Mouse (Mus musculus): ENCODE data around the gene Prkn.
"Not testable (repeated sequence)": the region's sequence is repeated elsewhere in the genome, so short reads cannot be mapped to it uniquely, and the experiment has no call there.

The Prkn gene

DNA sequence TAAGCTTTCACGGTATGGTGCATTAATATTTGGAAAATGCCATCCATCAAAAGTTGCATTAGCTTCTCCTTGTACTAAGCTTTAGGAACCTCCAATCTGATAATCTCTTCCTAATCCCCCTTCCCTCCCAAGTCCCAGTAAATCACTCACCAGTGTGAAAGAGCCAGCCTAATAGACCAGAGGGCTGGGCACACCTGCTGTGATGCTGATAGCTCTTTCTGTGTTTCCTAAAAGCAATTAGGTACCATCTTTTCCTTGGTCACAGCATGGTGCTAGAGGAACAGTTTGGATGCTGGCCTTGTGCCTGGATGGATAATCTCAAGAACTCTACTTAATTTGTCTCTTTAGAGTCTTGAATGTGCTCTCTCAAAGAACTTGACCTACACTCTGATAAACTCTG, 287.0 kb downstream of the Prkn start:
- in situ Hi-C loops (cut with MboI, MseI) = no loop called here

DNA sequence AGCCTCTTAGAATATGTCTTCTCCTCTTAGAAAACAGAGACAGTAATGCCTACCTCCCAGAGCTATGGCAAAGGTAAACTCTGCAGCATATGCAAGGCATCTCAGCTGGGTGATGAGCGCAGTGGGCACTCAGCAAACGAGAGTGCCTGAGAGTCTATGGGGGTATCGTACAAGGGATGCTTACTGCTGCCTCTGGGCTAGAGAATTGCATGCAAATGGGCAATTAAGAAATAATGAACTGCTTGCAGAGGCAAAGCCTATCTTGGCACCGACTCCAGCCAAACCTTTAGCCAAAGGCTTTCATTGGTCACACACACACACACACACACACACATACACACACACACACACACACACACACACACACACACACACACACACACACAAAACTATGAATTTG, 290.7 kb downstream of the Prkn start:
- in situ Hi-C loops (cut with MboI, MseI) = no loop called here

DNA sequence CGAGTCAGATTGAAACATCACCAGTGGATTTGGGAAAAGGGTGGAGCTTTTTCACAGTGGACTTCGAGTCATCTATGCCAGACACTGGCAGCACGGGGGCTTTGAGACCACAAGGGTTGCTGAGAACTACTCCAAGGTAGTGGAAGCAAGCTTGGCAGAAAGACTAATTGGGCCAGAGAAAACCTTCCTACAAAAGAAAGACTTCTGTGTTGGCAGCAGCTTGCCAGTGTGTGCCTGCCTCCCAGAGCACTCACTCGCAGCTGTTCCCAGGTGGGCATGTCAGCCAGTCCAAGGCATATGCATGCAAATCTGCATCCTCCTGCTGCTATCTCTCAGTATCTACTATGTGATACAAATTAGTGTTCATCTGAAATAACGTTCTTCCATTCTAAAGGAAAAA, 302.1 kb downstream of the Prkn start:
- in situ Hi-C loops (cut with MboI, MseI) = no loop called here

DNA sequence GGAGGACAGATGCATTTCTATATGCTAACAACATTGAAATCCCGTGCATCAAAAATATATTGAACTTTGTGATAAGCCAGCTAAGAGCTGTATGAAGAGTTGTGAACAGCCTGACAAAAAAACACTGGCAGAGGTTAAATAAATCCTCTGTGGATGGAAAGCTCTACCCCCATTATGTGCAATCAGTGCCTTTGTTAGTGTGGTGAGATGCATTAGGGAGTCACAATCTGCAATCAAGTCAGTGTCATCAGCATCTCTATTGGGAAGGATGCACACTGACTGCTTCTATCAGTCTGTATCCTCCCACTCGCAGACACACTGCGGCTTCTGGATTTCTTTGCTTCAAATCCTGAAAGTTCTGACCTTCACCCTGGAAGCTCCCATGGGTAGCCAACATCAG, 315.9 kb downstream of the Prkn start:
- in situ Hi-C loops (cut with MboI, MseI) = no loop called here

DNA sequence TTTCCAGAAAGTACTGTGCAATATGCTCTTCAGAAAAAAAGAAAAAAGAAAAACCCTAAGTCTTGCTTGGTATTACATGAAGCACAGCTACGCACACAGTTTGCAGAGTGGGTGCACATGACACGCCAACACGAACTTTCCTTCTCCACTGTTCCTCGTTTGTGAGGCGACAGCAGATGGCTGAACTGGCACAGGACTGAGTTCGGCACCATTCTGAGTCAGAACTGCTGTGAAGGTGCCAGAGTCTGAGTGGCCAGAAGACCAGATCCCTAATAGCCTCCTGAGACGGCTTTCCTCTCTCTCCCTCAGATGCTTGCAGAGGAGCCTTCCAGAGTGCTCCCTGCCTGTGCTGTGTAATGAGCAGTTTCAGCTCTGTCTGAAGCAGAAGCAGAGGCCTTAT, 317.4 kb downstream of the Prkn start:
- in situ Hi-C loops (cut with MboI, MseI) = no loop called here

DNA sequence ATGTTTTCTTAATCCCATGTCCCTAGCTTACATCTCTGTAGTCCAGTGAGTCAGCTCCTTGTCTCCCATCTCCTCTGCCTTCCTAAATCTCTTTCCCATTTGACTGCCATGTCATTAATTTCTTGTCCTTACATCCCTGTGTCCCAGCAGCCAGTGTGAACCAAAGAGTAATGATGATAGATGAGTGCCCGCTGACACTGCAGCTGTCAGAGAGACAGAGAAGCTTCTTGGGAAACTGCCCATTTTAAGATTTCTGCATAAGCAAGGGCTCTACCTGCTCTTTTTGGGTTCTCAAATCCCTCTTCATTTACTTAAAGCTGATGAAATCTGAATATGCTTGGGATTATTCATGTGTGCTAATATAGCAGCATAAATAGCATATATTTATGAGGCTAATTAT, 321.3 kb downstream of the Prkn start:
- in situ Hi-C loops (cut with MboI, MseI) = no loop called here

DNA sequence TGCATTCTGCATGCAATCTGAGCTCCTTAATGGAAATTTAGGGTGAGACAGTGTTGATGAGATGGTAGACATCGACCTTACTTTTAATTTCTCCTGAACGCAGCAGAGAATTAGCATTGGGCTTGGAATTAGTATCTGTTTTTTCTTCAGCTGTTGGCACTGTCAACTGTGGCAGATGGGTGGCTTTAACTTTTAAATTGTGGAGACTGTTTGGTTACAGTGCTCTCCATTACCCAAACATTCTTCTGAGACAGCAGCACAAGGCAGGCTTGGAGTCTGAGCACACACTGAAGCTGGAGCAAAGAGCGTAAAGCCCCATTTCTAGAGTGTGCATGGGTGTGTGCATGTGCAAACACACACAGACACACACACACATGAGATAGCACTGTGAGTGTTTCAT, 322.6 kb downstream of the Prkn start:
- in situ Hi-C loops (cut with MboI, MseI) = no loop called here

DNA sequence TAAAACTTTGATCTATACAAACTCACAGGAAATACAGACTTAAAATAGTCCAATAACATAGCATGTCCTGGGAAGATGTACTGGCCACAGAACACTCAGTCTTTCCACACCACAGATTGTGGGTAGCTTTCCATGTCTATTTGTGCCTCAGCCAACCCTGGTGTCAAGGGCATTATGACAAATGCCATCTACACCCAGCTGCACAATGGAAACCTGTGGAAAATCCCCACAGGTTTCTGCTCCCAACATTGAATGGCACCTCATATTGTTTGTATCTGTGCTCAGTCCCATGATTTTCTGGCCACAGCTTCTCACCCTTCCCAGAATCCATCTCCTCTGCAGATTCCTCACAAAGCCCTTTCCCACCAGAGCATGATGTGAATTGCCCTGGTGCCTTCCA, 347.2 kb downstream of the Prkn start:
- in situ Hi-C loops (cut with MboI, MseI) = no loop called here

DNA sequence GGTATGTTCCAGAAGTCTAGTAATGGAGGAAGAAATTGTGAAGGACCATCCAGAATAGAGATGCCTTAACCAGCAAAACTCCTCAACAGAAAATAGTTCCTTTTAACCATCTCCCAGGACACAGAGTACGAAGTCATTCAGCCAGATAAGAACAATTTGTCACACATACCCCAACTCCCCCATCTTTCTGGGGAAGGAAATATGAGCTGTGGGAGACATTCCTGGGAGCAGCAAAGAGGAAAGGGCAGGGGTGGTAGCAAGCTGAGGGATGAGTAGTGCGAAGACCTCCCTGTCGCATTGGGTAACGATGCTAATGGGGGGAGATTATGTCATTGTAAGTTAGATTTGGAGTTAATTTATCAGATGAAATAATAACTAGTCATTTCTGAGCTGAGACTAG, 348.3 kb downstream of the Prkn start:
- in situ Hi-C loops (cut with MboI, MseI) = no loop called here

DNA sequence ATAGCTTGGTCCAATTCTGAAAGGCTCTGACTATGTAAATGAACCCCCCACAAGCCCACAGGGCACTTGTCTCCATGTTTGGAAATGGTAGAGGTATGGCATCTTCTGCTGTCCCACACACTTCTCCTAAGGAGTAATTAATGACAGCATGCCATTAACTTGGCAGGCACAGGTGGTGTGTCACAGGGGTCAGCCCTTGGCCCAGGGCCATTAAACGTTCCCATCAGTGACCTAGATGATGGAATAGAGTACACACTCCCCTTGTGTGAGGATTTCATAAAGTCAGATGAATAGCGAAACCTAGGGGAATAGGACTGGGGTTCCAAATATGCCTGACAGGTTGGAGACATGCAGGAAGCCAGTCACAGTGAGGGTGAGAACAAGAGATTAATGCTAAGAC, 350.1 kb downstream of the Prkn start:
- in situ Hi-C loops (cut with MboI, MseI) = no loop called here

DNA sequence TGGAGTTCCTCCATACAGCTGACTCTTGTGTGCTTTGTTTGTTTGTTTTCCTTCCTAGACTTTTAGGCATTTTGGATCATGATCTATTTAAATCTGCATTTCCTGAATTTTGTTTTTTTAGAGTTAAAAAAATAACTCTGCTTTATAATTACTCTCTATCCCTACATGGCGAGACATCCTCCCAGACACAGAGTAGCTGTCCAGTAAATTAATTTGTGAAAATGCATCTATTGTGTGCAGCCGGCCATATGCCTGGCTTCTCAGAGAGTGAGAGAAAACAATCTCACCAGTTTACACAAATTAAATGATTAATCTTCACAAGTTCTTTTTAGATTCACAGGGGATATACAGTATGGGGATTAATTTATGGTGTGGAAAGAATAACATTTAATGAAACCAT, 357.9 kb downstream of the Prkn start:
- in situ Hi-C loops (cut with MboI, MseI) = no loop called here

DNA sequence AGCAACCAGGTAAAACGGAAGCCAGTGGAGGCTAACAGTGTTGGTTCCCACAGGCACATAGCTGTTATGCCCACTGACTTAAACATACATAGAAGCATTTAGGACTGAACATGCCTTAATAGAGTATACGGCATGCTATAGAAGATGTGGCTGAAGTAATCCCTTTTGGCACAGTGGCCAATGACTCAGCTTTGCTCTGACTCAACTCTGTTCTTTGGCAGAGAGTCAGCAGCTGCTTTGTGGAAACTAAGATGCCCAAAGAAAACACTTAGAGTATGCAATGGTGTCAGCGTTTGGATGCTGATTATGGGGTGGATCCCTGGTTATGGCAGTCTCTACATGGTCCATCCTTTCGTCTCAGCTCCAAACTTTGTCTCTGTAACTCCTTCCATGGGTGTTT, 368.9 kb downstream of the Prkn start:
- in situ Hi-C loops (cut with MboI, MseI) = not testable (repeated sequence)

DNA sequence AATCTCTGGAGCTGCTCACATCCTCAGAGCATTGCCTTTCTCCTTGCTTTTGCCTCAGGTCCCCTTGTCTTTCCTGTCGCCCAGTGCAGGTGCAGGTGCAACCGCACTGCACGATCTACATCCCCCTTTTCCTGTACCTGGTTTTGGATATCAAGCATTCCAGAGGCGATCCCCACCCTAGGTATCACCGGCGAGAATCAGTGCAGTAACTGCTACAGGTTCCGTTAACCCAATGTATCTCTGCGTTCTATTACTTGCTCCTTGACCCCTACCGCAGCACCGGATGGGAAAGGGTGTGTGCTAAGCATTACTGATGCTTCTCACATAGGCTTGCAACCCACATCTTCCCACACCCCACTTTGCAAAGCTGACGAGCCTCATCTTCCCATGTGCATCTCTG, 370.8 kb downstream of the Prkn start:
- in situ Hi-C loops (cut with MboI, MseI) = no loop called here

DNA sequence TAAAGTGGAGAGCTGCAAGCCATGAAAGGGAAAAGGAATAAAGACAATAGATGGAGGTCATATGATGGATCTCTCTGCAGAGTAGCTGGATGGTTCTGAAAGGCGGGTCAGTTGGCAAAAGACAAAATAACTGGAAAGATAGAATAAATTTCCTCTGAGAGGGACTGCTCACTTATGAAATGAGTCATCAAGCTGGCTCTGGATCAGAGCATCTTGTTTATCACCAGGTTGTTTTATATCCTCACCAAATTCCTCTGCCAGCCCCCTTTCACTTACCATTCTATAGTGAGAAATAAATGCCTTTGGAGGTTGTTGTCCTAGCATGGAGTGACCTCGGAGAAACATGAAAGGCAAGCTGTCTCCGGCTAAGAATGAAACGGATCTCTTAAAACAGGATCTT, 371.4 kb downstream of the Prkn start:
- in situ Hi-C loops (cut with MboI, MseI) = no loop called here

DNA sequence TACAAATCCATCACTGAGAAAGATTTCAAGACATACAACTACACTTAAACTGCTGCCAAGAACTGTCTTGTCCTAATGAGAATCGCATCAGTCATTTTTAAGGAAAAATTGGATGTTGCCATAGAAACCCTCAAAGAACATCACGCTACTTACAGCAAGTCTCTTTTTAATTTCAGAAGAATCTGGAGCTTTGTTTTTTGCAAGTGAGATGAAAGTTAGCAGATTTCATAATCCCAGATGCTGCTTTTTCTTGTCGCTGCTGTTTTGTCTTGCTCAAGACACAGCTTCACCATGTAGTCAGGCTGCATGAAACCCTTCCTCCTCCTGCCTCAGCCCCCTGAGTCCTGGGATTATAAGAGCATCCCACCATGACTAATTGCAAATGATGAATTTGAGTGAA, 373.5 kb downstream of the Prkn start:
- in situ Hi-C loops (cut with MboI, MseI) = no loop called here

DNA sequence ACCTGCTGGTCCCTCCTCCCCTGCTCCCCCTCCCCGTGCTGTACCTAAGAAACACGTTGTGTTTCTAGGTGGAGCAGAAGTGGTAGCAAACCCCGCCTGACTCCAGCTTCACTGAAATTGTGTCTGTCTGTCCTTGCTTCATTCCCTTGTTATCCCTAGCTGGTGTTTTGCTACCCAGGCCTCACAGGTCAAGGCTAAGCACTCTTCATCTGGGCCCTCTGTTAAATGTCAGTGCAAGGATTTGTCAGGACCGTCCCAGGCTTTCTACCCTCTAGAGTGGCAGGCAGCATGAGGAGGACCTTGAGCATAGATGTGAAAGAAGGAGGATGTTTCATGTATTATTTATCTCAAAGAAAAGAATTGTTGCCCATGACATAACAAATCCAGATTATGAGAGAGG, 388.8 kb downstream of the Prkn start:
- in situ Hi-C loops (cut with MboI, MseI) = no loop called here

DNA sequence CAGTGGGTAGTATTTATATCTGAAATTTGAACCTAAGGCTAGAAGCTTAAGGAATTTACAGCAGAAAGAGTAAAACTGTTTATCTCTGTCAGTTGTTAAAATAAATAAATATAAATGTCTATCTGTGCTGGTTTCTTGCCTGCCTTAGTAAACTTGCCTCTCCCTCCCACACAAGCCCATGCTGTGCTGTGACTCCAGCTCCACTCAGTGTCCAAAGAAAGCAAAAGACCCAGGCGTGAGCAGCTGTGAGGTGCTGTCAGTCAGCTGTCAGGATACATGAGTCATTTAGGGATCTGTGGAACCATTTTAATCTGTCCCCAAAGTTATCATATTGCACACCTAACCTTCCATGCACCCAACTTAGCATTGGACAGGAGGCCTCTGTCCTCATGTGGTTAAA, 389.2 kb downstream of the Prkn start:
- in situ Hi-C loops (cut with MboI, MseI) = no loop called here

DNA sequence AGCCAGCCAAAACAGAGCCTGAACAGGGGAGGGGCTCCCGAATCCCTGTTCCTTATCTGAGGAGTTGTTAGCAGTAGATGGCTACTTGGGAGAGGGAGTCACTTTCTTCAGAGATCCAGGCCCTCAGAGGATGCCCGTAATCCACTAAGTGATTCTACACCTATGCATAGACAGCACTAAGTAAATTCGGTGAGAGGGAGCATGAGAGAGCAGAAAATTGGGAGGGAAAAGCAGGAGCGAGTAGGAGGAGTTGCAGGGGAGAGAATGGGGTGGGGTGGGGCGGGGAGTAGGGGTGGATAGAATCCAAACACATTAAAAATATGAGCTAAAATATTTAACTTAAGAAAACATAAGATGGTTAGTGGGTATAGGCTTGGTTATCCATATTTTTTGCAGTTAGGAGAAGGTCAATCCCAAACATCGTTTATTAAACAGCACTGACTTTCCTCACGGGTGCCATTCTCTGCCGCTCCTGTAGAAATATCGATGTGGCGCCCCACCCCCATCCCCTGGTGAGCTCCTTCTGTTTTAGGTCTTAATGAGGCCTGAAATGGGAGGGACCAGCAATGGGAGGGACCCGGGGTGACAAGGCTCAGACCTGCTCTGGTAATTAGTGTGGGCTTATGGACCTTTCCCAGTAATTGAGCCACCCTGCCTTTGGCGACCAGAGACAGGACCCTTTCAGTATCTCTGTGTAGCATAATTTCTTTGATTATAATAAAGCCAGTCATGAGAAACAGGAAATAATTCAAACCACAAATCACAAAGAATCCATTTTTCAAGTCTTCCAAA, 390.6 kb downstream of the Prkn start:
- in situ Hi-C loops (cut with MboI, MseI) = no loop called here

DNA sequence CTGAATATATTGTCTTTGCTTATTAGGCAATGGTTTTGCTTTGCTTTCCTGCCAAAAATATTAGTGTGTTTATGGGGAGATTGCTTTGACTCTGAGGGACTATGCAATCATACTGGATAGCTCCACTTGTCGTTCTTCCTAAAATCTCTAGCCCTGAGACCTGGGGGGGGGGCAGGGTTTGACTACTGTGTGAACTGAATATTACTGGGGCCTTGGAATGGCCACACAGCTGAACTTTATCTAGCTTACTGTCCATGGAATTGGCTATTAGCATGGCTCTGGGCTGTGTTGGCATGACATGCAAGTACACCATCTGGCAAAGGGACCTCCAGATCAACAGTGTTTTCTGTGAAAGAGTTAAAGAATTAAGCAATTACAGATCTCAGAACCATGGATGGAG, 395.1 kb downstream of the Prkn start:
- in situ Hi-C loops (cut with MboI, MseI) = no loop called here

DNA sequence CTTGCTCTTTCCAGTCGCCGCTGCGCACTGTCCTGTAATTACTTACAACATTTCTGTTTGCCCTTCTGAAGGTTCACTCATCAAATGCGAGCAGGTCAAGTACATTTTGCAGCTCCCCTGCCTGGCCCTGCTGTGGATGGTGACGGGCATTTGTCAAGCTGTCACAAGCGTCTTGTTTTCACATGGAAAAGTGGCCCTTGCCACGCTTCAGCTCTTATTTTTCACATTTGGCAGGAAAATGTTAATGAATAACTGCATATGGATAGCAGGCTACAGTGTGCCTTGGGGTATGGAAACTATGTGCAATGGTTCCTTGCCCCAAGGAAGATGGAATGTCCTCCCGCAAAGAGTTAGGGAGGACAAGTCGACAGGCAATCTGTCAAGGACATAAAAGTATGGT, 404.9 kb downstream of the Prkn start:
- in situ Hi-C loops (cut with MboI, MseI) = no loop called here

DNA sequence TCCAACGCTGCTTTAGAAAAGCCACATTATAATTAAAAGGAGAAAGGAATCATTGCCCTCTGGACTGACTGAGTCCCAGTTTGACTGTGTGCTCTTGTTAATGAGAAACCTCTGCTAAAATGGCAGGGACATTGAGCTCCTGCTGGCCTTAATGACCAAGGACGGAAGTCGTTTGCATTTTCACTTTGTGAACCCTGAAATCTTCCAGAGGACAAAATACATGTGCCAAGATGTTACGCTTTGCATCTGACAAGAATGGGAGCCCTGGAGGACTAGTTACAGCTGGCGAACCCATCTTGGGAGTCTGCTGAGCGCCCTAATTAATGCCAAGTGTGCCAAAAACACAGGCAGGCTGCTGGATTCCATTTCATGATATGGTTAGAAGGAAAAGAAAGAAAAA, 409.0 kb downstream of the Prkn start:
- in situ Hi-C loops (cut with MboI, MseI) = no loop called here

DNA sequence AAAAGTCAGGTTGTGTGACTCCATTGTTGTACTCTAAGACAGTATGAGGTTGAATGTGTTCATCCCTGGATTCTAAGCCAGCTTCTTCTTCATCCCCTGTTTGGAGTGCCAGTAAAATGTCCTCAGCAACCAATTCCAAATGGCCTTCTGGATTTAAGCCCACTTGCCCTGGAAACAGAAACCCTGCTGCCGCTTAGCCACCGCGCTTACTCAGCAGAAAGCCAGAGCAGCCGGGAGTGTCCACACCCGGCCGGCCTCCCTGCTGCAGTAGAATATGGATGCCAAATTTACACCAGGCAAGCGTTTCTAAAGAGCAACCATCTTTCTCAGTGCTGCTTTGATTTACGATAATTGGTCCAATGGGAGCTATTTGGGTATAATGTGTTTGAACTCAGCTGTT, 420.5 kb downstream of the Prkn start:
- in situ Hi-C loops (cut with MboI, MseI) = no loop called here

DNA sequence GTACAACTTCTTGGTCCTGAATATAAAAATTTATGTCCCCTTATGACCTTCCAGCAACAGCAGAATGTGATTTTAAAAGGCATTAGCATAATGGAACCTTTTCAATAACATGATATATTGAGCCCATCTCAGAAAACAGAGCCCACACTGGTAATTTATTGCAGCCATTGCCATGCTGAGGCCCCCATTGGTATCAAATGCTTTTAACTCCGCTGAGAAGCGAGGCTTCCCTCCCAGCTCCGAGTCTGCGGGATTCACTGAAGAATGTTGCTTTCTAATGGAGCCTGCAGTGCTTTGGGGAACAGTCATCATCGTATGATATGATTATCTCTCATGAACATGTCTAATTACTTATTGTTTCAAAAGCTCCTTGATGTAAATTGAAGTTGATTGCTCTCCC, 421.5 kb downstream of the Prkn start:
- in situ Hi-C loops (cut with MboI, MseI) = no loop called here

DNA sequence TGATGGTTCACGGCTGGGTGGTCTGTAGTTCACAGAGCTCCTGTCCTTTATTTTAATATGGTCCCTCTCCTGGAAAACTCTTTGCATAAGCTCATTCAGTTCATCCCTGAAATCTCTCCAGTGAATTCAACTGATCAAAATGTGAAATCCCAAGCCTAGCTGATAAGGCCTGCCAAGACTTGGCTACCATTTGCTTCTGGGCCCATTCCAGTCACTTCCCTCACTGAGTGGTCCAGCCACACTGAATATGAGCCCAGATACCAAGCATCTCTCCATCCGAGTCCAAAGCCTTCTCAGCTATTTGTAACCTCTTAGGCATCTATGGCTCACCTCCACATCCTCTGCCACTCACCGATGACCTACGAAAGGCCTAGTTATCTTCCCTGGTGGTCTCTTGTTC, 427.8 kb downstream of the Prkn start:
- in situ Hi-C loops (cut with MboI, MseI) = no loop called here

All from regulatory T cell (primary cell).